Mouse (Mus musculus) hindbrain, embryonic 13.5 days (tissue): Measurements from ENCODE around the gene Lpgat1. TPM values are rescaled to one million over a fixed set of nuclear protein-coding genes. Genes with fewer than 3 reads are reported as not detected.

Source experiments
- ATAC-seq: fragments of 200-750 bp; cut with Nextera tagmentation; 2 replicates; pipeline ENCODE4 v1.8.0; 2017; ENCODE audit warnings: moderate TSS enrichment; ENCODE audit not compliant: low FRiP score
- H3K27ac ChIP-seq: fragments of 300-500 bp; sonication (generic); 2 replicates; pipeline ENCODE4 v1.5.1; 2015; ENCODE audit warnings: inconsistent platforms, mild to moderate bottlenecking, moderate library complexity
- H3K27me3 ChIP-seq: fragments of 300-500 bp; sonication (generic); 2 replicates; pipeline ENCODE4 v1.6.1; 2015; ENCODE audit warnings: mild to moderate bottlenecking, inconsistent platforms
- H3K36me3 ChIP-seq: fragments of 300-500 bp; sonication (generic); 2 replicates; pipeline ENCODE4 v1.6.1; 2015; ENCODE audit warnings: mild to moderate bottlenecking, inconsistent platforms
- H3K4me1 ChIP-seq: fragments of 300-500 bp; sonication (generic); replicated peaks from 2 replicates; pipeline ENCODE4 v1.6.1; 2015; ENCODE audit warnings: inconsistent platforms
- H3K4me2 ChIP-seq: fragments of 300-500 bp; sonication (generic); 2 replicates; pipeline ENCODE4 v1.6.1; 2015; ENCODE audit warnings: inconsistent platforms, mild to moderate bottlenecking, moderate library complexity
- H3K4me3 ChIP-seq: fragments of 300-500 bp; sonication (generic); 2 replicates; pipeline ENCODE4 v1.5.1; 2015; ENCODE audit warnings: mild to moderate bottlenecking, inconsistent platforms
- H3K9ac ChIP-seq: fragments of 300-500 bp; sonication (generic); 2 replicates; pipeline ENCODE4 v1.6.1; 2015; ENCODE audit warnings: mild to moderate bottlenecking, inconsistent platforms
- H3K9me3 ChIP-seq: fragments of 300-500 bp; sonication (generic); 2 replicates; pipeline ENCODE4 v1.6.1; 2016; ENCODE audit warnings: inconsistent platforms
- WGBS: fragments of 180-500 bp; shearing (Covaris S2); methylation state at CpG from one replicate; pipeline ENCODE4 v1.1.7; 2015; 5-methylcytosine and 5-hydroxymethylcytosine counted together
- polyA plus RNA-seq: library from polyadenylated mRNA; unstranded; fragments of >200 nt; fragmentation: Nextera tagmentation; extraction: Ambion mirVana; gene quantifications from 2 replicates; pipeline ENCODE4 v1.2.1, GENCODE M21; 2015

Lpgat1 gene
- 29.7 and 33.4 TPM in 2 replicates for polyA plus RNA-seq

- Histone ChIP-seq H3K27me3 (no peaks in the 10 kb centered on the region; the same call in 1 of the 2 replicates), H3K9ac (peak within 1 kb of the TSS; percentile 98), H3K36me3 (peaks cover 2% of the 10 kb centered on the region; the same call in 1 of the 2 replicates), H3K4me2 (peak within 1 kb of the TSS; percentile 75), H3K4me3 (peak within 1 kb of the TSS; percentile 96), H3K4me1 (peaks cover 36% of the 10 kb centered on the region), H3K9me3 (no peaks in the 10 kb centered on the region), H3K27ac (peak within 1 kb of the TSS; percentile 97)
- WGBS, result 1% methylated on average over 74 of the region's 113 CpGs
- ATAC-seq, result peak; percentile 77
These were observed at the start of gene Lpgat1 for GRCm38 (mm10) chr1:191717601-191718498. Lpgat1 (plus strand) TSS chr1:191717834.

DNA sequence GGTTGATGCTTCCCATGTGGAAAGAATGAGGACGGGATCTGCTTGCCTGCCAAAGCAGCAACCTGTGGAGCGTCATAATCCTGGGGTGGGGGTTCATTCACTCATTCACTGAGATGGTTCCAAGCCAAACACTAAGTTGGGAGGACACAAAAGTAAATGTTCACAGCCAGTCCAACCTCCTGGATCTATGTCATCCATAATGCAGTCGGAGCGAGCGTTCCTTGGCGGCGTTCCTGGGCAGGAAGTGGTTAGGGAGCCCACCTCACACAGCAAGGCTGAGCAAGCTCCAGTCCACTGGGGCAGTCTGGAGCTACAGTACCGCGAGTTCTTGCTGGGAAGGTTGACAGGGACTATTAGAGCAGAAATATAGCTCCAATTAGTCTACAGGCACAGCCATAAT lies 49.6 kb upstream of the Lpgat1 start:
- Histone ChIP-seq H3K27ac (no peak overlapping the region), H3K4me3 (no peak overlapping the region), H3K9me3 (no peaks in the 10 kb centered on the region), H3K4me2 (no peak overlapping the region), H3K27me3 (no peaks in the 10 kb centered on the region), H3K4me1 (no peaks in the 10 kb centered on the region), H3K36me3 (no peaks in the 10 kb centered on the region), H3K9ac (no peak overlapping the region)
- 84% methylated on average over 9 of the region's 9 CpGs for WGBS
- ATAC-seq, result no peak

DNA sequence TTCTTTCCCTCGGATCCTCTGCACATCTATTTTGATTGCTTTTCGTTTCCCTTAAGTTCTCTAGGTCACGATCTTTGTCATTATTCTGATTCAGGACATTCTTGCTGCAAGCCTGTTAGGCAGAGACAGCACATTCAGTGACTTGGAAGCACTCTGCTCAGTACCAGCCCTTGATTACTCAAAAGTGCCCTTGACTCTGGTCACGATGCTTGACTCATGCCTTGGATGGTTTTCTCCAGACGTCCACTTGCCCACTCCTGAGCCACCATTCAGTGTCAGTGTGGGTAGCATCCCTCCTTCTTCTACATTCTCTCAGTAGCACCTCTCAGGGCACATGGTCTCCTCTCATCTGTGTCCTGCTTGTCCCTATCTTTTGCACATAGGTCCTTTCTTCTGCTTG lies 43.6 kb upstream of the Lpgat1 start:
- Histone ChIP-seq H3K9me3 (no peaks in the 10 kb centered on the region), H3K4me1 (no peaks in the 10 kb centered on the region), H3K9ac (no peak overlapping the region), H3K27ac (no peak overlapping the region), H3K27me3 (no peaks in the 10 kb centered on the region), H3K4me2 (no peak overlapping the region), H3K4me3 (no peak overlapping the region), H3K36me3 (no peaks in the 10 kb centered on the region)
- WGBS, result 91% methylated on average over 5 of the region's 5 CpGs
- ATAC-seq, result no peak

DNA sequence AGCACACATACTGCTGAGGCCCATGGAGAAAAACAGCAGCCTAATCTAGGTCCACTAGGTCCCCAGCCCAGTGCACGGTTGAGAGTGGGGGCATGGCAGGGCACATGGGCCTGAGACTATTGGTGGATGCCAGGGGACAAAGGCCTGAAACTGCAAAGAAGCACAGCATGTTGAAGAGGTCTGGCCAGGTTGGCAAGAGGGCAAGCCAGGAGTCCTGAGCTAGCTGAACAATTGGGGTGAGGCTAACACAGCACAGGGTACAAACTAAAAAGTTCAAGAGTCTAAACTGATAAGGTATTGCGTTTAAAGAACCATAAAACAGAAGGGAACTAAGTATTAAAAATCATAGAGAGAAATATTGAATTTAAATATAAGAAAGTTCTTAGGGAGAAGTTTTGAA lies 36.0 kb upstream of the Lpgat1 start:
- ATAC-seq, result no peak
- no peaks in the 10 kb centered on the region for H3K27me3 ChIP-seq
- no peaks in the 10 kb centered on the region for H3K36me3 ChIP-seq
- no peak overlapping the region for H3K4me3 ChIP-seq
- no peak overlapping the region for H3K4me2 ChIP-seq
- no peak overlapping the region for H3K27ac ChIP-seq
- peaks cover 14% of the 10 kb centered on the region for H3K9me3 ChIP-seq
- no peak overlapping the region for H3K9ac ChIP-seq
- 77% methylated on average over 2 of the region's 2 CpGs for WGBS
- no peaks in the 10 kb centered on the region for H3K4me1 ChIP-seq

DNA sequence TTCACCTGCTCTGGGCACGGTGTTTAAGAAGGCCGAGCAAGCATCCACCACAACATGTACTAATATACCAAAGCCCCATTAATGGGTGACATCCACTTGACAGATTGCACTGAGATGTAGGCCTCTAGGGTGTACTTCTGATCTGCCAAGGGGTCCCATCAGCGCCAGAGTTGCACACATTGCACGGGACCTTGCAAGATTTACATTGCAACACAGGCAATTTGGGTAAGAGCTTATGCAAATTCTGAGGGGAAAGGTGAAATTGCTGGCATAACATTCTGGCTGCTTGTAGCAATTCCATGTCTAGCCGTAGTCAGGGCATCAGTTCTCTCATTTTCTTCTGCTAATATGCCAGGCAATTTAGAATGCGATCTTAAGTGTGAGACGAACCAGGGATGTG lies 30.1 kb upstream of the Lpgat1 start:
- Histone ChIP-seq H3K36me3 (no peaks in the 10 kb centered on the region), H3K9me3 (peaks cover 18% of the 10 kb centered on the region), H3K9ac (no peak overlapping the region), H3K4me3 (no peak overlapping the region), H3K4me2 (no peak overlapping the region), H3K27ac (no peak overlapping the region), H3K4me1 (no peaks in the 10 kb centered on the region), H3K27me3 (no peaks in the 10 kb centered on the region)
- 86% methylated on average over 7 of the region's 7 CpGs for WGBS
- ATAC-seq, result no peak

DNA sequence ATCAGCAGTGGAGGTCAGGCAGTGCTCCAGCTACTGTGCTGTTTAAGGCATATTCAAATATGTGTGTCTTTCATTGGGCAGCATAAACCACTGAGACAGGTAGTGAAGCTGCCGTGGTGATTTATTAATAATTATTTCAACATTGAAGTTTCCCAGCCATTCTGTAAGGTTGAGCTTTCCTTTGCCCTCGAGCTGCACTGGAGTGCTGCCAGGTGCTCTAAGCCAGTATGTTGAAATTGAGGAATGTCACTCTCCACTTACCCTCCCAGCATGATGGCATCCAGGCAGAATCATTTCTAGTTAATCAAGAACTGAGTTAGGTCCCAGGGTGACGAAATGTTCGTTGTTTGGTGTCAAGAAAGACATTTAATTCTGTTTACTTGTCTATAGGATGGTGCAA lies 24.4 kb upstream of the Lpgat1 start:
- H3K9me3 ChIP-seq, result 0 out of 2 replicates have a peak, but pooled peaks cover 4% of the 10 kb centered on the region
- peaks cover 8% of the 10 kb centered on the region; the same call in 1 of the 2 replicates for H3K4me1 ChIP-seq
- H3K27me3 ChIP-seq, result no peaks in the 10 kb centered on the region
- no peak for ATAC-seq
- H3K4me2 ChIP-seq, result no peak overlapping the region
- WGBS, result 57% methylated on average over 4 of the region's 4 CpGs
- H3K36me3 ChIP-seq, result no peaks in the 10 kb centered on the region
- H3K9ac ChIP-seq, result no peak overlapping the region
- no peak overlapping the region for H3K4me3 ChIP-seq
- H3K27ac ChIP-seq, result no peak overlapping the region

- H3K4me2 ChIP-seq, result no peak overlapping the region
- no peak overlapping the region for H3K27ac ChIP-seq
- H3K4me3 ChIP-seq, result no peak overlapping the region
- peaks cover 4% of the 10 kb centered on the region; the same call in 1 of the 2 replicates for H3K4me1 ChIP-seq
- WGBS, result 38% methylated on average over 1 of the region's 1 CpGs
- no peak overlapping the region for H3K9ac ChIP-seq
- H3K9me3 ChIP-seq, result no peaks in the 10 kb centered on the region
- no peaks in the 10 kb centered on the region for H3K36me3 ChIP-seq
- ATAC-seq, result no peak
- H3K27me3 ChIP-seq, result no peaks in the 10 kb centered on the region
These were observed 19.3 kb upstream of the Lpgat1 start for GRCm38 (mm10) chr1:191698253-191698795.

GRCm38 (mm10) chr1:191704535-191704934 lies 13.1 kb upstream of the Lpgat1 start:
- no peak for ATAC-seq
- WGBS, result 64% methylated on average over 4 of the region's 4 CpGs
- Histone ChIP-seq H3K27me3 (no peaks in the 10 kb centered on the region), H3K9ac (no peak overlapping the region), H3K9me3 (no peaks in the 10 kb centered on the region), H3K36me3 (no peaks in the 10 kb centered on the region), H3K4me2 (no peak overlapping the region), H3K4me3 (no peak overlapping the region), H3K27ac (no peak overlapping the region), H3K4me1 (no peaks in the 10 kb centered on the region)

DNA sequence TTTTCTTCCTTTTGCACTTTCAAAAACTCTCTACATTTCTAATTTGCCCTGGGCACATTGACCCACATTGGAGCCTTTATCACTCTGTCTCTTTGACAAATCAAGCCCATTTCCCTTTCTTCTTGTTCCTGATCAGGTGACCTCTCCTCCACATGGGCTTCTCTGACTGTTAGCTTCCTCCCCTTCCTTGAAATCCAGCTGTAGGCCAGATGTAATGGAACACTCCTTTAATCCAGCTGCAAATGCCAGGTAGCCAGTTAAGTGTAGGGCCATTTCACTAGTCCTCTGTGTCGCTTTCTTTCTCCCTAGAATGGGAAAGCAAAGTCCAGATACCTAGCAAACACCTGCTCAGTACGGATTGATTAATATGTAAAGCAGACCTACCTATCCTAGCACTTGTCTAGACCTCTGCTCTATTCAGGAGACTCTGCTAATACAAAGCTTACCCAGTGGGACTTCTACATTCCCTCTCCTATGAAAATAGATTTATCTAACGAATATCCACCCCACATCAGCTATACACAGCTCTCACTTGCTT lies 11.0 kb upstream of the Lpgat1 start:
- no peak overlapping the region for H3K27ac ChIP-seq
- H3K36me3 ChIP-seq, result no peaks in the 10 kb centered on the region
- no peak overlapping the region for H3K4me2 ChIP-seq
- no peaks in the 10 kb centered on the region for H3K9me3 ChIP-seq
- ATAC-seq, result no peak
- no peak overlapping the region for H3K4me3 ChIP-seq
- no peaks in the 10 kb centered on the region for H3K27me3 ChIP-seq
- 77% methylated on average over 3 of the region's 3 CpGs for WGBS
- no peak overlapping the region for H3K9ac ChIP-seq
- no peaks in the 10 kb centered on the region for H3K4me1 ChIP-seq

- ATAC-seq, result no peak
- H3K4me1 ChIP-seq, result no peaks in the 10 kb centered on the region
- H3K4me3 ChIP-seq, result no peak overlapping the region
- WGBS, result 89% methylated on average over 2 of the region's 2 CpGs
- H3K27ac ChIP-seq, result no peak overlapping the region
- no peak overlapping the region for H3K4me2 ChIP-seq
- no peaks in the 10 kb centered on the region for H3K36me3 ChIP-seq
- no peaks in the 10 kb centered on the region for H3K9me3 ChIP-seq
- no peak overlapping the region for H3K9ac ChIP-seq
- no peaks in the 10 kb centered on the region for H3K27me3 ChIP-seq
These were observed 7.8 kb upstream of the Lpgat1 start for GRCm38 (mm10) chr1:191709811-191710210.

GRCm38 (mm10) chr1:191712224-191712838 lies 5.3 kb upstream of the Lpgat1 start:
- H3K36me3 ChIP-seq, result no peaks in the 10 kb centered on the region
- H3K4me1 ChIP-seq, result peaks cover 6% of the 10 kb centered on the region; the same call in 1 of the 2 replicates
- H3K4me2 ChIP-seq, result no peak overlapping the region
- no peak overlapping the region for H3K9ac ChIP-seq
- WGBS, result 85% methylated on average over 4 of the region's 4 CpGs
- no peak for ATAC-seq
- no peaks in the 10 kb centered on the region; the same call in 1 of the 2 replicates for H3K27me3 ChIP-seq
- no peak overlapping the region for H3K4me3 ChIP-seq
- H3K9me3 ChIP-seq, result no peaks in the 10 kb centered on the region
- H3K27ac ChIP-seq, result no peak overlapping the region

- no peak overlapping the region for H3K4me2 ChIP-seq
- no peak overlapping the region for H3K4me3 ChIP-seq
- WGBS, result 87% methylated on average over 3 of the region's 3 CpGs
- no peak overlapping the region for H3K9ac ChIP-seq
- no peak overlapping the region for H3K27ac ChIP-seq
- no peaks in the 10 kb centered on the region for H3K9me3 ChIP-seq
- ATAC-seq, result no peak
- H3K36me3 ChIP-seq, result no peaks in the 10 kb centered on the region
- no peaks in the 10 kb centered on the region; the same call in 1 of the 2 replicates for H3K27me3 ChIP-seq
- peaks cover 6% of the 10 kb centered on the region for H3K4me1 ChIP-seq
These were observed 3.8 kb upstream of the Lpgat1 start for GRCm38 (mm10) chr1:191713813-191714212.
